Mouse (Mus musculus) brain, embryonic 14.5 days (tissue): ENCODE results near the gene Fli1.

Experiments used
- CTCF ChIP-seq: fragments of 200-500 bp; IDR thresholded peaks from 2 replicates; pipeline ENCODE4 v1.5.1; 2012; ENCODE audit warnings: inconsistent platforms, mild to moderate bottlenecking, moderate library complexity, borderline replicate concordance; ENCODE audit not compliant: insufficient read depth, insufficient read length; ENCODE audit errors: extremely low read depth
- POLR2A ChIP-seq: fragments of 200-500 bp; IDR thresholded peaks from 2 replicates; pipeline ENCODE4 v1.6.1; 2012; ENCODE audit warnings: mild to moderate bottlenecking, inconsistent platforms, borderline replicate concordance; ENCODE audit not compliant: poor library complexity, insufficient read depth, insufficient read length, severe bottlenecking; ENCODE audit errors: extremely low read depth

DNA sequence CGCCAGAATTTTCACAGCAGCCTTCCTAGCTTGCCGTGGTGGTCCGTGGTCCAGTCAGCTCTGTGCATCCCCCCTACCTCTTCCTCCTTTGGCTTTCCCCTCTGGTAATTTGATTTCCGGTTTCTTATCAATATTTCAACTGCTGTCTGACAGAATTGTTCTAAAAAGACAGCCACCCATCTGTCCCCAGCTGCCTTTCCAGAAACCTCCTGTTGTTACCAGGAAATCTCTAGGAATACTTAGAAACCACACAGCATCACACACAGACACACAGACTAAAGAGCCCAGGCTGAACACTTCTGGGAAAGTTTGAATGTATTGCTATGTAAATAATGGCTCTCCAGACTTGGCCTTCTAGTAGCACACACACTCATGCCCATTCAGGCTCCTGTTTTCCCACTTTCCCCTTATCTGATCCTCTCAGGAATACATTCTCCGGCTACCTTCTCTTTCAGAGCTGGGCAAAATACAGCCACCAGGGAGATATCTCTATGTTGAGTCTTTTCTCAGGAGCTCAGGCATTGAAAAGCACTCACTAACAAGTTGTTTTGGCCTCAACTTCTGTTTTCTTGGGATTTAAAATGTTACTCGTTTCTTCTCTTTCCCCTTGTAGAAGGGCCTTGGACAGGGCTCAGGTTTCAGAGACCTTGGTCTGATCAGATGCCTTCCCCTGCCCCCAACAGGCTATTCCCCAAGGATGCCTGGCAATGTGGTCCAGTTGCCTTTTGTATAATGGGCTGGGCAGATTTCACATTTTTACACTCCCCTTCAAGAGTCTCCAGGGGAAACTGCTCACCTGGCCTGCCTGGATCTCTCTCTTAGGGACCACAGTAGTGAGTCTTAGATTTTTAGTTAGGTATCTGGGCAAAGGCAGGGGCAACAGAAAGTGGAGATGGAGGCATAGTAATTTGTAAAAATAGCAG, 7.1 kb upstream of the Fli1 start:
- TF ChIP-seq CTCF (no peak), POLR2A (no peak)
